ENCODE assay signal across 8 mouse cellular contexts in genomic region chr5:124602349-124602748, GRCm38 (mm10). TPM values are rescaled to one million over a fixed set of nuclear protein-coding genes. Genes with fewer than 3 reads are reported as not detected.
DNase-seq lines count a peak whose midpoint lies in the region; ATAC-seq and TF ChIP-seq lines count a peak whose summit lies in the region.

No protein-coding gene starts in this region.

- H3K27ac ChIP-seq in hindbrain, embryonic 11.5 days (ENCODE audit: low read depth, low read length) = no peak overlapping the region
- no peak overlapping the region for H3K27ac ChIP-seq in hindbrain, embryonic 13.5 days
- H3K27ac ChIP-seq in layer of hippocampus, adult 2 months = no peak overlapping the region

- no peaks in the 10 kb centered on the region for H3K36me3 ChIP-seq in hindbrain, embryonic 11.5 days (ENCODE audit: control insufficient read depth, insufficient read depth, low read length)
- H3K36me3 ChIP-seq in hindbrain, embryonic 13.5 days = peaks cover 50% of the 10 kb centered on the region

- H3K4me3 ChIP-seq in hindbrain, embryonic 11.5 days (ENCODE audit: low read depth, low read length) = no peak overlapping the region
- no peak overlapping the region for H3K4me3 ChIP-seq in hindbrain, embryonic 13.5 days
- no peak overlapping the region for H3K4me3 ChIP-seq in layer of hippocampus, adult 2 months

- 69% methylated on average over 5 of the region's 5 CpGs for WGBS in hindbrain, embryonic 11.5 days
- 75% methylated on average over 5 of the region's 5 CpGs for WGBS in hindbrain, embryonic 13.5 days

- H3K9ac ChIP-seq in hindbrain, embryonic 11.5 days (ENCODE audit: low read depth, low read length) = no peak overlapping the region
- no peak overlapping the region for H3K9ac ChIP-seq in hindbrain, embryonic 13.5 days

- peak; percentile 73 for TF ChIP-seq CTCF in layer of hippocampus, adult 2 months (conservative IDR thresholded peaks at IDR 0.05)

- H3K9me3 ChIP-seq in hindbrain, embryonic 11.5 days (ENCODE audit: control insufficient read depth, low read length) = no peaks in the 10 kb centered on the region
- H3K9me3 ChIP-seq in hindbrain, embryonic 13.5 days = no peaks in the 10 kb centered on the region

- ATAC-seq in hindbrain, embryonic 11.5 days (ENCODE audit: low FRiP score) = no peak
- no peak for ATAC-seq in hindbrain, embryonic 13.5 days (ENCODE audit: low FRiP score)
- ATAC-seq in inflammation-experienced regulatory T-cells, adult 6 months = no peak

- DNase-seq in hindbrain, embryonic 11.5 days (ENCODE audit: low spot score) = peak; percentile 70
- DNase-seq in 416B (ENCODE audit: low read depth) (peak; percentile 84), ES-CJ7 (ENCODE audit: low read depth, low spot score) (peak; percentile 73)
- DNase-seq in c-Kit-positive CD71-positive TER-119-negative erythroid progenitor cells, embryonic 14.5 days (ENCODE audit: low read depth) = peak; percentile 61
- peak in 1 of 2 experiments; percentile 64 for DNase-seq in layer of hippocampus, adult 2 months (ENCODE audit: low spot score in 2 of 2)
- peak; percentile 82 for DNase-seq in retina, embryonic 14.5 days (ENCODE audit: low spot score)

- no peaks in the 10 kb centered on the region for H3K27me3 ChIP-seq in hindbrain, embryonic 11.5 days (ENCODE audit: control insufficient read depth, insufficient read depth, low read length)
- H3K27me3 ChIP-seq in hindbrain, embryonic 13.5 days = no peaks in the 10 kb centered on the region

- no peaks in the 10 kb centered on the region for H3K4me1 ChIP-seq in hindbrain, embryonic 11.5 days (replicated peaks; ENCODE audit: control insufficient read depth, insufficient read depth, low read length)
- peaks cover 19% of the 10 kb centered on the region for H3K4me1 ChIP-seq in hindbrain, embryonic 13.5 days (replicated peaks)

- no peak overlapping the region for H3K4me2 ChIP-seq in hindbrain, embryonic 11.5 days (replicated peaks; ENCODE audit: low read depth, low read length)
- no peak overlapping the region for H3K4me2 ChIP-seq in hindbrain, embryonic 13.5 days

RNA-seq across cellular contexts. Expression of gene Gtf2h3, which starts 23.4 kb away (rescaled TPM):
- 74.7 and 74.9 TPM in 2 replicates for polyA plus RNA-seq in hindbrain, embryonic 11.5 days (2014; fragmentation: Nextera tagmentation; extraction: Ambion mirVana)
- 50.3 TPM in 2 replicates for polyA plus RNA-seq in hindbrain, embryonic 13.5 days (2015; fragmentation: Nextera tagmentation; extraction: Ambion mirVana)
- 10 to 100 TPM; 31.7 to 35.7 TPM for total RNA-seq in layer of hippocampus, adult 2 months (2021)
- polyA plus RNA-seq in inflammation-experienced regulatory T-cells, adult 6 months (2017; shearing (Covaris generic)) = 10 to 100 TPM; 59.6 to 62.1 (median 60.8) TPM

RNA-seq across cellular contexts. Expression of gene Eif2b1, which starts 23.4 kb away (rescaled TPM):
- polyA plus RNA-seq in hindbrain, embryonic 11.5 days (2014; fragmentation: Nextera tagmentation; extraction: Ambion mirVana) = 82.2 and 83.5 TPM in 2 replicates
- polyA plus RNA-seq in hindbrain, embryonic 13.5 days (2015; fragmentation: Nextera tagmentation; extraction: Ambion mirVana) = 65.7 and 72.0 TPM in 2 replicates
- total RNA-seq in layer of hippocampus, adult 2 months (2021) = 10 to 100 TPM; 36.7 to 36.8 TPM
- polyA plus RNA-seq in inflammation-experienced regulatory T-cells, adult 6 months (2017; shearing (Covaris generic)) = 10 to 100 TPM; 43.2 to 54.2 (median 51.1) TPM

RNA-seq across cellular contexts. Expression of gene Atp6v0a2, which starts 26.0 kb away (rescaled TPM):
- polyA plus RNA-seq in hindbrain, embryonic 11.5 days (2014; fragmentation: Nextera tagmentation; extraction: Ambion mirVana) = 41.8 and 43.8 TPM in 2 replicates
- 41.4 and 43.1 TPM in 2 replicates for polyA plus RNA-seq in hindbrain, embryonic 13.5 days (2015; fragmentation: Nextera tagmentation; extraction: Ambion mirVana)
- total RNA-seq in layer of hippocampus, adult 2 months (2021) = 10 to 100 TPM; 54.3 to 63.9 TPM
- 10 to 100 TPM; 27.5 to 34.3 (median 30.3) TPM for polyA plus RNA-seq in inflammation-experienced regulatory T-cells, adult 6 months (2017; shearing (Covaris generic))

RNA-seq across cellular contexts. Expression of gene Ddx55, which starts 49.7 kb away (rescaled TPM):
- 15.6 and 17.6 TPM in 2 replicates for polyA plus RNA-seq in hindbrain, embryonic 11.5 days (2014; fragmentation: Nextera tagmentation; extraction: Ambion mirVana)
- polyA plus RNA-seq in hindbrain, embryonic 13.5 days (2015; fragmentation: Nextera tagmentation; extraction: Ambion mirVana) = 26.4 and 27.5 TPM in 2 replicates
- 10 to 100 TPM; 27.4 to 32.6 TPM for total RNA-seq in layer of hippocampus, adult 2 months (2021)
- 10 to 100 TPM; 14.7 to 22.6 (median 20.1) TPM for polyA plus RNA-seq in inflammation-experienced regulatory T-cells, adult 6 months (2017; shearing (Covaris generic))
